Mouse (Mus musculus): ENCODE results near the gene Dusp28. TPM values are rescaled to one million over a fixed set of nuclear protein-coding genes. Genes with fewer than 3 reads are reported as not detected.
A peak's percentile ranks its signal among the peaks of the same experiment; 100 is the strongest.
"Not testable (repeated sequence)": the region's sequence is repeated elsewhere in the genome, so short reads cannot be mapped to it uniquely, and the experiment has no call there.

Dusp28 gene
- polyA plus RNA-seq, 1 experiment from 2014 or later, result 19.2 TPM

GRCm38 (mm10) chr1:92943219-92943989 is 36.6 kb downstream of the Dusp28 start:
- Histone ChIP-seq H3K9ac (ENCODE audit: low read depth, low read length) (no peak overlapping the region), H3K4me3 (ENCODE audit: low read depth, low read length) (no peak overlapping the region), H3K27ac (ENCODE audit: low read depth, low read length) (no peak overlapping the region; the same call in 1 of the 2 replicates), H3K4me2 (replicated peaks; ENCODE audit: low read depth) (no peak overlapping the region), H3K27me3 (replicated peaks; ENCODE audit: control insufficient read depth, insufficient read depth, low read length) (no peaks in the 10 kb centered on the region), H3K36me3 (ENCODE audit: control insufficient read depth, insufficient read depth) (peaks cover 85% of the 10 kb centered on the region), H3K9me3 (ENCODE audit: control insufficient read depth) (no peaks in the 10 kb centered on the region), H3K4me1 (replicated peaks; ENCODE audit: control insufficient read depth, insufficient read depth, low read length) (0 out of 2 replicates have a peak, but pooled peaks cover under 1% of the 10 kb centered on the region)
- TF ChIP-seq CTCF (IDR thresholded peaks at IDR 0.05; ENCODE audit: low read depth), result no peak
- 92% methylated on average over 19 of the region's 19 CpGs for WGBS
- no peak for ATAC-seq

GRCm38 (mm10) chr1:92947966-92948365 is 41.2 kb downstream of the Dusp28 start:
- WGBS, result 93% methylated on average over 3 of the region's 3 CpGs
- no peak for TF ChIP-seq CTCF (IDR thresholded peaks at IDR 0.05; ENCODE audit: low read depth)
- H3K36me3 ChIP-seq (ENCODE audit: control insufficient read depth, insufficient read depth), result peaks cover 55% of the 10 kb centered on the region
- no peak for ATAC-seq
- H3K27me3 ChIP-seq (replicated peaks; ENCODE audit: control insufficient read depth, insufficient read depth, low read length), result no peaks in the 10 kb centered on the region
- H3K27ac ChIP-seq (ENCODE audit: low read depth, low read length), result no peak overlapping the region
- H3K9me3 ChIP-seq (ENCODE audit: control insufficient read depth), result no peaks in the 10 kb centered on the region
- no peak overlapping the region for H3K9ac ChIP-seq (ENCODE audit: low read depth, low read length)
- 0 out of 2 replicates have a peak, but pooled peaks cover 4% of the 10 kb centered on the region for H3K4me1 ChIP-seq (replicated peaks; ENCODE audit: control insufficient read depth, insufficient read depth, low read length)
- H3K4me2 ChIP-seq (replicated peaks; ENCODE audit: low read depth), result no peak overlapping the region
- no peak overlapping the region for H3K4me3 ChIP-seq (ENCODE audit: low read depth, low read length)

GRCm38 (mm10) chr1:92949426-92949825 is 42.6 kb downstream of the Dusp28 start:
- 42% methylated on average over 6 of the region's 6 CpGs for WGBS

GRCm38 (mm10) chr1:92950607-92951006 is 43.8 kb downstream of the Dusp28 start, which contains the start of gene Gpr35:
Gene Gpr35, plus strand, starts transcription at chr1:92950865.
- no peak for TF ChIP-seq CTCF (IDR thresholded peaks at IDR 0.05; ENCODE audit: low read depth)
- Histone ChIP-seq H3K4me1 (replicated peaks; ENCODE audit: control insufficient read depth, insufficient read depth, low read length) (0 out of 2 replicates have a peak, but pooled peaks cover 4% of the 10 kb centered on the region), H3K36me3 (ENCODE audit: control insufficient read depth, insufficient read depth) (peaks cover 30% of the 10 kb centered on the region), H3K9ac (ENCODE audit: low read depth, low read length) (peak within 1 kb of the TSS; percentile 34; the same call in 1 of the 2 replicates), H3K27me3 (replicated peaks; ENCODE audit: control insufficient read depth, insufficient read depth, low read length) (no peaks in the 10 kb centered on the region), H3K9me3 (ENCODE audit: control insufficient read depth) (no peaks in the 10 kb centered on the region), H3K27ac (ENCODE audit: low read depth, low read length) (peak within 1 kb of the TSS; percentile 70), H3K4me2 (replicated peaks; ENCODE audit: low read depth) (peak within 1 kb of the TSS; percentile 70), H3K4me3 (ENCODE audit: low read depth, low read length) (peak within 1 kb of the TSS; percentile 34)
- ATAC-seq, result peak; percentile 89
- WGBS, result 39% methylated on average over 5 of the region's 5 CpGs

More at GRCm38 (mm10) chr1:92949426-92949825, 42.6 kb downstream of the Dusp28 start:
- H3K9me3 ChIP-seq (ENCODE audit: control insufficient read depth), result no peaks in the 10 kb centered on the region
- no peak for ATAC-seq
- peaks cover 41% of the 10 kb centered on the region for H3K36me3 ChIP-seq (ENCODE audit: control insufficient read depth, insufficient read depth)
- H3K4me1 ChIP-seq (replicated peaks; ENCODE audit: control insufficient read depth, insufficient read depth, low read length), result 0 out of 2 replicates have a peak, but pooled peaks cover 4% of the 10 kb centered on the region
- peak overlapping the region; percentile 70 for H3K4me2 ChIP-seq (replicated peaks; ENCODE audit: low read depth)
- peak overlapping the region; percentile 52; the same call in 1 of the 2 replicates for H3K27ac ChIP-seq (ENCODE audit: low read depth, low read length)
- peak; percentile 84 for TF ChIP-seq CTCF (IDR thresholded peaks at IDR 0.05; ENCODE audit: low read depth)
- H3K9ac ChIP-seq (ENCODE audit: low read depth, low read length), result no peak overlapping the region
- no peaks in the 10 kb centered on the region for H3K27me3 ChIP-seq (replicated peaks; ENCODE audit: control insufficient read depth, insufficient read depth, low read length)
- peak overlapping the region; percentile 34 for H3K4me3 ChIP-seq (ENCODE audit: low read depth, low read length)

- H3K4me3 ChIP-seq (ENCODE audit: low read depth, low read length), result no peak overlapping the region
- H3K4me1 ChIP-seq (replicated peaks; ENCODE audit: control insufficient read depth, insufficient read depth, low read length), result 0 out of 2 replicates have a peak, but pooled peaks cover under 1% of the 10 kb centered on the region
- no peaks in the 10 kb centered on the region for H3K9me3 ChIP-seq (ENCODE audit: control insufficient read depth)
- no peak overlapping the region for H3K9ac ChIP-seq (ENCODE audit: low read depth, low read length)
- 0 out of 2 replicates have a peak, but pooled peaks cover 5% of the 10 kb centered on the region for H3K36me3 ChIP-seq (ENCODE audit: control insufficient read depth, insufficient read depth)
- 0 out of 2 replicates have a peak, but pooled peaks have one; percentile 2 for TF ChIP-seq CTCF (IDR thresholded peaks at IDR 0.05; ENCODE audit: low read depth)
- ATAC-seq, result no peak
- H3K4me2 ChIP-seq (replicated peaks; ENCODE audit: low read depth), result no peak overlapping the region
- no peaks in the 10 kb centered on the region for H3K27me3 ChIP-seq (replicated peaks; ENCODE audit: control insufficient read depth, insufficient read depth, low read length)
- H3K27ac ChIP-seq (ENCODE audit: low read depth, low read length), result no peak overlapping the region
- 62% methylated on average over 2 of the region's 2 CpGs for WGBS
These were observed 46.9 kb downstream of the Dusp28 start for GRCm38 (mm10) chr1:92953641-92954040.

- not testable (repeated sequence) for H3K4me1 ChIP-seq (replicated peaks; ENCODE audit: control insufficient read depth, insufficient read depth, low read length); H3K9me3 ChIP-seq (ENCODE audit: control insufficient read depth); H3K9ac ChIP-seq (ENCODE audit: low read depth, low read length); H3K36me3 ChIP-seq (ENCODE audit: control insufficient read depth, insufficient read depth); H3K4me3 ChIP-seq (ENCODE audit: low read depth, low read length); ATAC-seq; H3K27ac ChIP-seq (ENCODE audit: low read depth, low read length); H3K27me3 ChIP-seq (replicated peaks; ENCODE audit: control insufficient read depth, insufficient read depth, low read length)
- peak; percentile 75 for TF ChIP-seq CTCF (IDR thresholded peaks at IDR 0.05; ENCODE audit: low read depth)
- 1% methylated on average over 11 of the region's 11 CpGs for WGBS
- H3K4me2 ChIP-seq (replicated peaks; ENCODE audit: low read depth), result peak overlapping the region; percentile 54
These were observed 50.0 kb downstream of the Dusp28 start for GRCm38 (mm10) chr1:92956571-92957335.

Other genes with a start within 250 kb of the Dusp28 start
- gene Gpc1, start 75.3 kb upstream of the Dusp28 start, polyA plus RNA-seq (2015; fragmentation: Nextera tagmentation; extraction: Ambion mirVana), result 8.1 and 8.5 TPM in 2 replicates
- 0.12 TPM in 1 of 2 replicates, not detected in the other for gene Ankmy1, start 4.1 kb upstream of the Dusp28 start, polyA plus RNA-seq (2015; fragmentation: Nextera tagmentation; extraction: Ambion mirVana)
- 75.0 and 87.9 TPM in 2 replicates for gene Rnpepl1, start 3.8 kb downstream of the Dusp28 start, polyA plus RNA-seq (2015; fragmentation: Nextera tagmentation; extraction: Ambion mirVana)
- 31.6 and 34.4 TPM in 2 replicates for gene Capn10, start 27.4 kb downstream of the Dusp28 start, polyA plus RNA-seq (2015; fragmentation: Nextera tagmentation; extraction: Ambion mirVana)
- 4.7 and 4.8 TPM in 2 replicates for gene Gpr35, start 43.9 kb downstream of the Dusp28 start, polyA plus RNA-seq (2015; fragmentation: Nextera tagmentation; extraction: Ambion mirVana)
- gene Aqp12, start 99.4 kb downstream of the Dusp28 start, polyA plus RNA-seq (2015; fragmentation: Nextera tagmentation; extraction: Ambion mirVana), result 0.13 and 0.17 TPM in 2 replicates
- gene Kif1a, start 195.0 kb downstream of the Dusp28 start, polyA plus RNA-seq (2015; fragmentation: Nextera tagmentation; extraction: Ambion mirVana), result 7.7 and 8.3 TPM in 2 replicates
- 3.2 and 3.5 TPM in 2 replicates for gene Agxt, start 228.3 kb downstream of the Dusp28 start, polyA plus RNA-seq (2015; fragmentation: Nextera tagmentation; extraction: Ambion mirVana)